Mouse (Mus musculus): ENCODE measurements around the gene Npy1r.

- TF ChIP-seq EP300 (IDR thresholded peaks at IDR 0.05; ENCODE audit: low read depth) (no peak), CTCF (IDR thresholded peaks at IDR 0.05; ENCODE audit: low read depth) (no peak)
Observed at GRCm38 (mm10) chr8:66687511-66688329, 9.3 kb upstream of the Npy1r start, which contains the start of gene Npy5r.

All from liver, embryonic 14.5 days (tissue).